Mouse (Mus musculus): ENCODE data around the gene Arl13b. TPM values are rescaled to one million over a fixed set of nuclear protein-coding genes. Genes with fewer than 3 reads are reported as not detected.

The Arl13b gene
- total and polyA plus RNA-seq, 3 experiments, result 9.3 to 14.5 (median 10.9) TPM

DNA sequence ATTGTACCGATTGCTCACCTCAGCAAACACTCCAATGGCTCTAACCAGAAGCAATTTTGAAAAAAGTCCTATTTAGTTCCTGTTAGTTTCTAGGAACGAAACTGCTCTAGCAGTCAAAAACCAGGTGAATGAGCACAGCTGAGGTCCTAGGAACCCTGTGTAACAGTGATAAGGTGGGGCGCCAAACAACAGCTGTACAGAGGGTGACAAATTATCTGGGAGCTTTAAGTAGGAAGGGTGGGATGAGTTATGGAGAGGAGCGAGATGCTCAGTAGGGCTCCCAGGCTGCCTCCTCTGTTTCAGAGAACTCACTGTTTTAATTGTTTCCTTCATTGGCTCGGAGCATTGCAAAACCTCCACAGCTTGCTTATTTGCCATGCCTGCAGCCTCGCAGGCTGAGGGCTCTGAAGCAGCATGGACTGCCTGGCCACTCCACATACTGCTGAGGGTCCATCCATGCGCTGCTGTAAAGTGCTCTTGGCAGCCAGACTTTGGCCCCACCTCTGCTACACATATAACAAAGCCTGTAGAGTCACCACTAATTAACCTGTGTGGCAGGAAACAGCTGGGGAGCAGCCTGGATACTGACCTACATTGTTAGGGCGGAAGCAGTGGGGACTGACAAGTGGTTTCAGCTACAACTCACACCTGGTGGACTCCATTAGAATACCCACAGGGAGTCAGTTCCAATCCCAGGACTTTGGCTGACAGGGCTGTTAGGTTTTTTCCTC lies 39.4 kb downstream of the Arl13b start:
- TF ChIP-seq SMC3 (IDR thresholded peaks at IDR 0.05; ENCODE audit: low read depth, low read length) (no peak), ETS1 (conservative IDR thresholded peaks at IDR 0.05; ENCODE audit: low read depth, low read length) (peak; percentile 57), EP300 (IDR thresholded peaks at IDR 0.05; ENCODE audit: low read length) (peak; percentile 31; the same call in 1 of the 2 replicates)
- Histone ChIP-seq H3K27me3 (replicated peaks) (no peaks in the 10 kb centered on the region), H3K4me1 (ENCODE audit: control insufficient read depth in 1 of 2, insufficient read depth in 2 of 2) (peaks cover 6 to 29% of the 10 kb centered on the region in 2 experiments), H3K4me2 (ENCODE audit: insufficient read depth, low read depth, poor library complexity, severe bottlenecking) (no peak overlapping the region), H3K79me2 (replicated peaks; ENCODE audit: control insufficient read depth, extremely low read depth, insufficient read depth, poor library complexity, severe bottlenecking) (no peaks in the 10 kb centered on the region), H3K4me3 (replicated peaks in 1 of 3; ENCODE audit: low read depth in 2 of 3, low read length in 2 of 3, poor library complexity in 1 of 3) (no peak overlapping the region), H3K27ac (ENCODE audit: insufficient read depth, low read depth) (no peak overlapping the region), H3K9me3 (replicated peaks; ENCODE audit: low read length) (no peaks in the 10 kb centered on the region), H3K9ac (ENCODE audit: insufficient read depth, low read depth) (no peak overlapping the region), H3K36me3 (replicated peaks in 1 of 2; ENCODE audit: control insufficient read depth in 1 of 2, insufficient read depth in 1 of 2, low read length in 1 of 2) (peaks cover 9 to 35% of the 10 kb centered on the region in 2 experiments)
- dilution Hi-C loops (cut with MboI; ENCODE audit: extremely low pct_ligation_motif_present, extremely low pct_unique_long_range_greater_than_20kb, low sequenced_read_pairs), result no loop called here
- in situ Hi-C loops (cut with MboI; ENCODE audit: low pct_ligation_motif_present, low pct_unique_long_range_greater_than_20kb, low sequenced_read_pairs), result no loop called here
- DNase-seq (ENCODE audit: extremely low read depth), result peak; percentile 40

DNA sequence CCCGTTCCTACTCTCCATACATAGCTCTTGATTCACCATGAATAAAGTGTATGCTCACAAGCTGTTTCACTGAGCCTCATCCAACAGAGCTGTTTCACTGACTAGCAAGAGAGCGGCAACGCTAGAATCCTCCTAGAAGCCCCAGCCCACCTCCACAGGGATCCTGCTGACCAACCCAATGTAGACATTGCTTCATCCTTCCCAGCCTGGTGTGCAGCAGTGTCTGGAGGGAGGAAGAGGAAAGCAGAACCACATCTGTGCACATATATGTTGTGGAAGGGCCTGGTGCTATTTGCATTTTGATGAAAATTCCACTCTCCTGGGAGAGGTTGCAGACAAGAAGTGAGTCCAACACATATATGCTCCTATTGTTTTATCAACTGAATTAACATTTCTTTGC lies 42.2 kb downstream of the Arl13b start:
- no peaks in the 10 kb centered on the region for H3K79me2 ChIP-seq (replicated peaks; ENCODE audit: control insufficient read depth, extremely low read depth, insufficient read depth, poor library complexity, severe bottlenecking)
- no peak for DNase-seq (ENCODE audit: extremely low read depth)
- H3K36me3 ChIP-seq (replicated peaks in 1 of 2; ENCODE audit: control insufficient read depth in 1 of 2, insufficient read depth in 1 of 2, low read length in 1 of 2), result peaks cover 17 to 44% of the 10 kb centered on the region in 2 experiments
- H3K27me3 ChIP-seq (replicated peaks), result no peaks in the 10 kb centered on the region
- no peaks in the 10 kb centered on the region for H3K9me3 ChIP-seq (replicated peaks; ENCODE audit: low read length)
- no peak overlapping the region for H3K9ac ChIP-seq (ENCODE audit: insufficient read depth, low read depth)
- dilution Hi-C loops (cut with MboI; ENCODE audit: extremely low pct_ligation_motif_present, extremely low pct_unique_long_range_greater_than_20kb, low sequenced_read_pairs), result no loop called here
- TF ChIP-seq RAD21 (IDR thresholded peaks at IDR 0.05; ENCODE audit: low read depth, low read length), result no peak
- TF ChIP-seq MXI1 (IDR thresholded peaks at IDR 0.05; ENCODE audit: low read depth, low read length), result no peak
- TF ChIP-seq MYC (IDR thresholded peaks at IDR 0.05; ENCODE audit: low read depth, low read length), result no peak
- TF ChIP-seq RCOR1 (conservative IDR thresholded peaks at IDR 0.05; ENCODE audit: low read depth, low read length), result no peak
- TF ChIP-seq NELFE (IDR thresholded peaks at IDR 0.05; ENCODE audit: low read depth, low read length), result no peak
- no peak for TF ChIP-seq MAX (IDR thresholded peaks at IDR 0.05; ENCODE audit: low read length)
- TF ChIP-seq JUND (conservative IDR thresholded peaks at IDR 0.05; ENCODE audit: low read depth, low read length), result no peak
- TF ChIP-seq MEF2A (IDR thresholded peaks at IDR 0.05; ENCODE audit: borderline replicate concordance, low read depth, low read length), result no peak
- no peak for TF ChIP-seq UBTF (IDR thresholded peaks at IDR 0.05; ENCODE audit: low read depth, low read length)
- no peak for TF ChIP-seq USF1 (IDR thresholded peaks at IDR 0.05; ENCODE audit: low read depth, low read length)
- in situ Hi-C loops (cut with MboI; ENCODE audit: low pct_ligation_motif_present, low pct_unique_long_range_greater_than_20kb, low sequenced_read_pairs), result no loop called here
- H3K4me1 ChIP-seq (ENCODE audit: control insufficient read depth in 1 of 2, insufficient read depth in 2 of 2), result peaks cover 6 to 29% of the 10 kb centered on the region in 2 experiments
- H3K4me3 ChIP-seq (replicated peaks in 1 of 3; ENCODE audit: low read depth in 2 of 3, low read length in 2 of 3, poor library complexity in 1 of 3), result no peak overlapping the region
- H3K4me2 ChIP-seq (ENCODE audit: insufficient read depth, low read depth, poor library complexity, severe bottlenecking), result no peak overlapping the region
- H3K27ac ChIP-seq (ENCODE audit: insufficient read depth, low read depth), result no peak overlapping the region

Data from CH12.LX (cell line).